Mouse (Mus musculus) lung, adult 18-20 months (tissue): ENCODE results near the gene Ccr8.

Experiments
- DNase-seq, 2 experiments: peaks; one replicate each; pipeline ENCODE4 v3.0.0; 2022; ENCODE audit warnings: mixed read lengths in 2 of 2

Gene Ccr8

GRCm38 (mm10) chr9:120091696-120092238 lies at the start of gene Ccr8:
TSS of gene Ccr8 (plus strand) at chr9:120092114.
- DNase-seq: no peak

GRCm38 (mm10) chr9:120043115-120043514 lies 48.8 kb upstream of the Ccr8 start:
- DNase-seq: no peak

- no peak for DNase-seq
Measured at GRCm38 (mm10) chr9:120048495-120048894, 43.4 kb upstream of the Ccr8 start.

GRCm38 (mm10) chr9:120049407-120049806 lies 42.5 kb upstream of the Ccr8 start:
- DNase-seq: peak in 1 of 2 experiments; percentile 28

- peak; percentile 29 to 35 for DNase-seq
Measured at GRCm38 (mm10) chr9:120054545-120055277, 37.2 kb upstream of the Ccr8 start.

- DNase-seq: no peak
Measured at GRCm38 (mm10) chr9:120056201-120056600, 35.7 kb upstream of the Ccr8 start.

- DNase-seq: peak; percentile 32 to 35
Measured at GRCm38 (mm10) chr9:120058730-120059129, 33.2 kb upstream of the Ccr8 start.

GRCm38 (mm10) chr9:120064317-120064716 lies 27.6 kb upstream of the Ccr8 start:
- no peak for DNase-seq

- DNase-seq: no peak
Measured at GRCm38 (mm10) chr9:120067609-120068008, 24.3 kb upstream of the Ccr8 start.

GRCm38 (mm10) chr9:120068047-120068446 lies 23.9 kb upstream of the Ccr8 start:
- no peak for DNase-seq

GRCm38 (mm10) chr9:120069779-120070178 lies 22.1 kb upstream of the Ccr8 start, which contains the start of gene Cx3cr1:
TSS of gene Cx3cr1 (minus strand) at chr9:120069879.
- DNase-seq: no peak

GRCm38 (mm10) chr9:120071251-120071650 lies 20.7 kb upstream of the Ccr8 start:
- DNase-seq: no peak

- peak; percentile 69 to 76 for DNase-seq
Measured at GRCm38 (mm10) chr9:120073169-120073568, 18.7 kb upstream of the Ccr8 start.

- no peak for DNase-seq
Measured at GRCm38 (mm10) chr9:120074516-120074915, 17.4 kb upstream of the Ccr8 start.

GRCm38 (mm10) chr9:120078241-120078640 lies 13.7 kb upstream of the Ccr8 start:
- no peak for DNase-seq

- DNase-seq: no peak
Measured at GRCm38 (mm10) chr9:120079901-120080300, 12.0 kb upstream of the Ccr8 start.

- no peak for DNase-seq
Measured at GRCm38 (mm10) chr9:120080546-120081108, 11.3 kb upstream of the Ccr8 start.

- DNase-seq: no peak
Measured at GRCm38 (mm10) chr9:120081247-120081646, 10.7 kb upstream of the Ccr8 start.

- no peak for DNase-seq
Measured at GRCm38 (mm10) chr9:120081967-120082366, 9.9 kb upstream of the Ccr8 start.

GRCm38 (mm10) chr9:120082691-120083090 lies 9.2 kb upstream of the Ccr8 start:
- DNase-seq: no peak

- DNase-seq: peak in 1 of 2 experiments; percentile 18
Measured at GRCm38 (mm10) chr9:120083158-120083894, 8.6 kb upstream of the Ccr8 start.

- DNase-seq: no peak
Measured at GRCm38 (mm10) chr9:120084406-120084805, 7.5 kb upstream of the Ccr8 start.

GRCm38 (mm10) chr9:120089125-120089524 lies 2.8 kb upstream of the Ccr8 start:
- DNase-seq: no peak
